Mouse (Mus musculus) thymus, adult 2 months (tissue): Measurements from ENCODE around the gene Gm572. TPM values are rescaled to one million over a fixed set of nuclear protein-coding genes. Genes with fewer than 3 reads are reported as not detected.

ENCODE experiments used
- DNase-seq: peaks from one replicate; pipeline ENCODE4 v3.0.0; 2021
- H3K27ac ChIP-seq: fragments of 200-500 bp; 2 replicates; pipeline ENCODE4 v1.5.1; 2012; ENCODE audit warnings: low read length, control low read depth; ENCODE audit not compliant: control insufficient read depth, insufficient read depth
- H3K27me3 ChIP-seq: fragments of 200-500 bp; 2 replicates; pipeline ENCODE4 v1.6.1; 2012; ENCODE audit warnings: mild to moderate bottlenecking, low read length, moderate library complexity, mixed read lengths; ENCODE audit not compliant: control insufficient read depth, insufficient read depth
- H3K36me3 ChIP-seq: fragments of 200-500 bp; 2 replicates; pipeline ENCODE4 v1.6.1; 2012; ENCODE audit warnings: mild to moderate bottlenecking, low read length, moderate library complexity; ENCODE audit not compliant: control insufficient read depth, insufficient read depth
- H3K4me1 ChIP-seq: fragments of 200-500 bp; replicated peaks from 2 replicates; pipeline ENCODE4 v1.6.1; 2012; ENCODE audit warnings: low read length; ENCODE audit not compliant: control insufficient read depth, insufficient read depth
- H3K4me3 ChIP-seq: fragments of 200-500 bp; 2 replicates; pipeline ENCODE4 v1.5.1; 2012; ENCODE audit warnings: mild to moderate bottlenecking, low read length, control low read depth, moderate library complexity; ENCODE audit not compliant: control insufficient read depth, insufficient read depth
- CTCF ChIP-seq: fragments of 200-500 bp; IDR thresholded peaks from 2 replicates; pipeline ENCODE4 v1.5.1; 2012; ENCODE audit warnings: mild to moderate bottlenecking, control low read depth, low read length, moderate library complexity, borderline replicate concordance; ENCODE audit not compliant: control insufficient read depth, poor library complexity, insufficient read depth; ENCODE audit errors: extremely low read depth
- POLR2A ChIP-seq: fragments of 200-500 bp; IDR thresholded peaks from 2 replicates; pipeline ENCODE4 v1.6.1; 2012; ENCODE audit warnings: mild to moderate bottlenecking, low read length, control low read depth, moderate library complexity; ENCODE audit not compliant: control insufficient read depth, poor library complexity, insufficient read depth; ENCODE audit errors: extremely low read depth
- WGBS: fragments of 180-500 bp; shearing (Covaris S2); methylation state at CpG from one replicate; pipeline ENCODE4 v1.1.7; 2018; 5-methylcytosine and 5-hydroxymethylcytosine counted together
- polyA plus RNA-seq: library from polyadenylated mRNA; depleted of rRNA; stranded (reverse); fragments of >200 nt; gene quantifications from 2 replicates; pipeline ENCODE4 v1.2.3, GENCODE M21; 2012

Gene Gm572
- polyA plus RNA-seq, 1 experiment = 0.31 TPM

- DNase-seq = no peak
- H3K27ac ChIP-seq = no peak overlapping the region
- TF ChIP-seq POLR2A (no peak), CTCF (no peak)
- H3K4me3 ChIP-seq = no peak overlapping the region
- no peaks in the 10 kb centered on the region for H3K36me3 ChIP-seq
- 37% methylated on average over 4 of the region's 4 CpGs for WGBS
- no peaks in the 10 kb centered on the region for H3K27me3 ChIP-seq
- H3K4me1 ChIP-seq = peaks cover 16% of the 10 kb centered on the region
These were observed 39.8 kb downstream of the Gm572 start for GRCm38 (mm10) chr4:148682961-148683360.

GRCm38 (mm10) chr4:148683539-148683938, 40.4 kb downstream of the Gm572 start:
- DNase-seq = peak; percentile 48
- peak overlapping the region; percentile 22 for H3K4me3 ChIP-seq

GRCm38 (mm10) chr4:148686491-148686941, 43.4 kb downstream of the Gm572 start:
- Histone ChIP-seq H3K36me3 (no peaks in the 10 kb centered on the region), H3K27ac (no peak overlapping the region), H3K4me3 (no peak overlapping the region), H3K4me1 (peaks cover 16% of the 10 kb centered on the region), H3K27me3 (no peaks in the 10 kb centered on the region)
- no peak for TF ChIP-seq CTCF
- TF ChIP-seq POLR2A = no peak
- 66% methylated on average over 14 of the region's 14 CpGs for WGBS
- no peak for DNase-seq

More at GRCm38 (mm10) chr4:148683539-148683938, 40.4 kb downstream of the Gm572 start:
- Histone ChIP-seq H3K4me1 (peaks cover 16% of the 10 kb centered on the region), H3K27ac (no peak overlapping the region), H3K27me3 (no peaks in the 10 kb centered on the region), H3K36me3 (no peaks in the 10 kb centered on the region)
- no peak for TF ChIP-seq POLR2A
- TF ChIP-seq CTCF = no peak
- WGBS = under 1% methylated on average over 13 of the region's 13 CpGs

- Histone ChIP-seq H3K27me3 (no peaks in the 10 kb centered on the region), H3K4me3 (no peak overlapping the region), H3K36me3 (no peaks in the 10 kb centered on the region), H3K4me1 (peaks cover 9% of the 10 kb centered on the region), H3K27ac (no peak overlapping the region)
- WGBS = 70% methylated on average over 2 of the region's 2 CpGs
- DNase-seq = no peak
- TF ChIP-seq POLR2A (no peak), CTCF (no peak)
These were observed 45.0 kb downstream of the Gm572 start for GRCm38 (mm10) chr4:148688091-148688490.

- Histone ChIP-seq H3K27ac (no peak overlapping the region), H3K4me3 (no peak overlapping the region), H3K27me3 (no peaks in the 10 kb centered on the region), H3K4me1 (no peaks in the 10 kb centered on the region; the same call in 1 of the 2 replicates), H3K36me3 (no peaks in the 10 kb centered on the region)
- DNase-seq = no peak
- 94% methylated on average over 4 of the region's 4 CpGs for WGBS
- TF ChIP-seq CTCF = no peak
- no peak for TF ChIP-seq POLR2A
These were observed 48.1 kb downstream of the Gm572 start for GRCm38 (mm10) chr4:148691185-148691584.

- no peaks in the 10 kb centered on the region for H3K4me1 ChIP-seq
- H3K27ac ChIP-seq = no peak overlapping the region
- H3K4me3 ChIP-seq = no peak overlapping the region
- H3K27me3 ChIP-seq = no peaks in the 10 kb centered on the region
- TF ChIP-seq POLR2A = no peak
- TF ChIP-seq CTCF = no peak
- DNase-seq = no peak
- H3K36me3 ChIP-seq = no peaks in the 10 kb centered on the region
- 89% methylated on average over 7 of the region's 7 CpGs for WGBS
These were observed 50.4 kb downstream of the Gm572 start for GRCm38 (mm10) chr4:148693417-148693959.
